Mouse (Mus musculus) spleen, adult 18-20 months (tissue): Measurements from ENCODE around the gene Pax5.

Source experiments
- DNase-seq, 2 experiments: peaks; one replicate each; pipeline ENCODE4 v3.0.0; 2022; ENCODE audit warnings: mixed read lengths in 2 of 2

The Pax5 gene

DNA sequence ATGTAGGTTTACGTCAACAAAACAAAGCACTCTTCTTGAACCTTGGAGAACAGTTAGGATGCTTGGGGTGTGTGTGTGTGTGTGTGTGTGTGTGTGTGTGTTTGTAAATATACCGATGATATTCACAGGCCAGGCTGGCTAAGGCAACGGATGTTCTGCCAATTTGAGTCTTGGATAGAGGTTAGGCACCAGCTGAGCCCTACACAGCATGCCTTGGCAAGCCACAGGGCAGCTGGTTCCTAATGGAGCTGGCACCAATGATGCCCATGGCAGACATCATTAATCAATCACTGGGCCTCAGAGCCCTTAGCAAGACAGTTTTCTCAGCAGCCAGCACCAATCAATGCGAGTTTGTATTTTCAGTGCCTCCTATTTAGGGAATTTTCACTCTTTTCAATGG lies 173.5 kb downstream of the Pax5 start:
- DNase-seq = no peak

GRCm38 (mm10) chr4:44535646-44536045 lies 174.6 kb downstream of the Pax5 start:
- DNase-seq = no peak

DNA sequence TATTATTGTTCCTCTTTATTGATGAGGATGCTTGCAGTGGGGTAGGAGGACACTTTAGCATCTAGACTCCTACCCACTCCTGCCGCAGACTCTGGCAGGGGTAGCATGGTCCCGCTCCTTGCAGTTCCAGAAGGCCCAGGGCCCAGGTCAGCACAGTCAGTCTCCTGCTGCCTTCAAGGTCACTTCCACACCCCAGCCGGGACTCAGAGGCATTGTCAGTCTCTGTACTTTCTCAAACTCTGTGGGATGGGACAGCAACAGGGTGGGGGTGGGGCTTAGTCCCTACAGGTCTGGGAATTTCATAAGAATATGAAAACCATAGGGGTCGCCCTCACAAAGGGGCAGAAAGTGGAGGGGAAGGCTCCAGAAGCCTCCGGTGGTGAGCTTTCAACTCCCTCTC lies 177.0 kb downstream of the Pax5 start:
- no peak for DNase-seq

DNA sequence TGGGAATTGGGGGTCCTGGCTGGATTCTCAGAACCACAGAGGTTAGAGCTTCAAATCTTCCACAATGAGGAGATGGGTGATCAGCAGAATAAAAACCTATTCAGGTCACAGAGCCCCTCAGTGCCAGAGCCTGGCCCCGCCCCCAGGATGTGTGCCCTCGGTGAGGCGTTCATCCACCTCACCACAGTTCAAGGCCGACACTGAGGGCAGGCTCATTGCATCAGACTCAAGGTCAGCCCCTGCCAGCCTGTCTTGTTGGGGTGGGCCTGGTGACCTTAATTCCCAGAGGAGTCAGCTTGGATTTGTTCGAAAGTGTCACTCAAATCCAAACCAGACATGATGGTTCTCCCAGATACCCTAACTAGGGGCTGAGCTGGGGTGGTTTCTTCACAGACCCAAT lies 177.6 kb downstream of the Pax5 start:
- no peak for DNase-seq

- DNase-seq = no peak
Measured at GRCm38 (mm10) chr4:44525336-44525735, 185.0 kb downstream of the Pax5 start.

- no peak for DNase-seq
Measured at GRCm38 (mm10) chr4:44518923-44519322, 191.4 kb downstream of the Pax5 start.

DNA sequence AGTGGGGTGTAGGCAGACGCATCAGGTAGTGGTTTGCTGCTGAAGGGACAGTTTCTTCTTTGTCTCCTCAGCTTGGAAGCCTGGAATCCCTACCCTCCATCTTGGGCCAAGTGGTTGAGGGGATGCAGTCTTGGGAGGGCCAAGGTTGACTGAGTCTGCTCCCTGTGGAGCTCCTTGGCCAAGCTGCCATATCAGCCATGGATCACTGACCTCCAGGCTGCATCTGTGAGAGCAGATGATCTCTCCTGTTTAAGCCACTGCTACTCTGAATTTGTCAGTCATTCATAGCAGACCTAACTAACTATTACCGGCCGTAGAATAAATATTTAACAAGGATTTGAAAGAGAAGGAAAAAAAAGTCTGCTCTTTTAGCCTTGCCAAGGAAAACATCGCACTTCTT lies 196.3 kb downstream of the Pax5 start:
- no peak for DNase-seq

DNA sequence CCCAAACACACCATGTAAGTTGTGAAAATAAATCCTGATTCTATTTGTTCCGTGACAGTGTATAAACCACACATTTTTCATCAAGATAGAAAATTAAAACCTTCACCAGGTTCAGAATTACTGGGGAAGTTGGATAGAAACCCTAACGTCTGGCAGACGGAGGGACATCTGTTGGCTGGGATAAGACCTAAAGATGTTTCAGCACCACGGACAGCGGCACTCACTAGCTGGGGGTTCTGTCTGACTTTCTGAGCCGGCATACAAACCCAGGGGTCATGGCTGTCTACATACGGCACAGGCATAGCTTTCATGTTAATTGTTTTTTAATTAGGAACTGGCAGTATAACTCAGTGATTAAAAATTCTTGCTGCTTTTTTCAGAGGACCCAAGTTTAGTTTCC lies 198.6 kb downstream of the Pax5 start:
- no peak for DNase-seq

GRCm38 (mm10) chr4:44508386-44509226 lies 201.7 kb downstream of the Pax5 start:
- DNase-seq = no peak

DNA sequence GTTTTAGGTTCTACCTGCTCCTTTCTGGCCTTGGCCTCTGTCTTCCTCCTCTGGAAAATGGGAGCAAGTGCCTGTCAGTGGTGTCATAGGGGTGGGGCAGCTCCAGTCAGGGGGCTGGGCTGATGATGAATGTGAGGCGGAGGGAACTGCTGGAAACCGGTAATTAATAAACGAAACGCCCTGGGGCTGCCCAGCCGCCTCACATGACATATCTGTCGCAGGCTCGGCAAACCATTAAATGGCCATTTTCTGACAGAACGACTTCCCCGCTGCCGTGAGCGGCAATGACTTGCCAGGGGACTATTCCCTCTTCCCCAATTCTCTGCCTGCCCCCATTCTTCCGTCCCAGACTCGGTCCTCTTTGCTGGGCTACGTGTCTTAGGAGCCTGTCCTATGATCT lies 202.4 kb downstream of the Pax5 start:
- DNase-seq = no peak

DNA sequence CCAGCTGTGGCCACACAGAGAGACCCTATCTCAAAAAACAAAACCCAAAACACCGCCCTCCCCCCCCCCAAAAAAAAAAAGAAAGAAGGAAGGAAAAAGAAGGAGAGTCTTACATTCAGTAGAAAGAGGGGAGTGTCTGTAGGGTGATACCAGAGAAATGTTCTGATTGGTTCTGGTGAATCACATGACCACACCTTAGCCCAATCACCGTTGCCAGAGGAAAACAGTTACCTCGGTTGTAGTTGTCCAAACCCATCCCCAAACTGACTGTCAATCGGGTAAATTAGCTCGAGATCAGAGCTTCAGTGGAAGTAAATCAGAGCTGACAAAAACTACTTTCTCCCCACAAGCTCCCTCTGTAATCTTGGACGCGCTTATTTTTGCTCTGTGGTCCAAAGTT lies 205.3 kb downstream of the Pax5 start:
- no peak for DNase-seq

GRCm38 (mm10) chr4:44502196-44502867 lies 208.0 kb downstream of the Pax5 start:
- DNase-seq = no peak

GRCm38 (mm10) chr4:44498156-44498555 lies 212.1 kb downstream of the Pax5 start:
- DNase-seq = no peak

GRCm38 (mm10) chr4:44495836-44496235 lies 214.5 kb downstream of the Pax5 start:
- DNase-seq = no peak

GRCm38 (mm10) chr4:44493756-44494155 lies 216.5 kb downstream of the Pax5 start:
- no peak for DNase-seq

GRCm38 (mm10) chr4:44490872-44491271 lies 219.4 kb downstream of the Pax5 start:
- no peak for DNase-seq

GRCm38 (mm10) chr4:44488702-44489101 lies 221.6 kb downstream of the Pax5 start:
- no peak for DNase-seq

GRCm38 (mm10) chr4:44488219-44488618 lies 222.1 kb downstream of the Pax5 start:
- no peak for DNase-seq

DNA sequence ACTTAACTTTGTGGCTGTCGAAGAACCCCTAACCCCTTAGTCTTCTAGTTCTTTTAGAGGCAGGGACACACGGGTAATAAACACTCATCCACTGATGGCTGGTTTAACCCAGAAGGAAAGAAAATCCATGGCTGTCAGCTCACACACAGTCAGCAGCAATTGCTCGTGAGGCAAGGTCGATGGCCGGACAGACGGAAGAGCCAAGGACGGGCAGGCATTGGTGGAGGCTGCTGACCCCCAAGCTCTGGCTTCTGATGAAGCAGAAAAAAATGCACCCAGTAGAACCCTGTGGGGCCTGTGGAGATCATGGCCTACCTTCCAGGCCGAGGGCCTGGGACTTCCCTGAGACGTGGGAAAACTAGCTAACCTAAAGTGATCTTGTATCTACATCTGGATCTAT lies 227.4 kb downstream of the Pax5 start:
- DNase-seq = no peak

DNA sequence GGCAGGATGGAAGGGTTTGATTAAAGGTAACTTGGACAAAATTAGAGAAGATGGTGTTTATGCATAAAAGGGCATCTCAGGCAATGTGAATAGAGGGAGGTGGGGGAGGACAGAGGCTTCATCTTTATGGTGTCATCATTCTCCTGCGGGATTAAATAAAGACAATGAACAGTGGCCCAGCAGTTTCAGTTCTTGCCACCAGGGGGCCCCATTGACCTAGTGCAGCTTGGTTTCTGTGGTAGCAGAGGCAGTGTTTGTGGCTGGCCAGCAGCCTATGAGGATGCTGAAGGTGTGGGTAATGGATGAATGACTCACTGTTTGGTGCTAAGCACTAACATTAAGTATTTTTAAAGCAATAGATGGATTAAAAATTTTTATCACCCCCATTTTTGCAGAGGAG lies 230.5 kb downstream of the Pax5 start:
- DNase-seq = peak in 1 of 2 experiments; percentile 5
